Mouse (Mus musculus) erythroblast, embryonic 14.5 days (primary cell): ENCODE measurements at regions not wholly inside any gene's neighbourhood (a gene's known extent, or its start where the extent isn't known, plus 50 kb on each side); places are given as distances from the start of the nearest gene placed in this dataset.

Experiments
- GATA1 ChIP-seq: IDR thresholded peaks from 2 replicates; pipeline ENCODE4 v1.6.1; 2012; ENCODE audit warnings: low read length, inconsistent platforms, mixed read lengths
- TAL1 ChIP-seq: IDR thresholded peaks from 3 replicates; pipeline ENCODE4 v1.6.1; 2012; ENCODE audit warnings: low read length, inconsistent platforms, mixed read lengths

DNA sequence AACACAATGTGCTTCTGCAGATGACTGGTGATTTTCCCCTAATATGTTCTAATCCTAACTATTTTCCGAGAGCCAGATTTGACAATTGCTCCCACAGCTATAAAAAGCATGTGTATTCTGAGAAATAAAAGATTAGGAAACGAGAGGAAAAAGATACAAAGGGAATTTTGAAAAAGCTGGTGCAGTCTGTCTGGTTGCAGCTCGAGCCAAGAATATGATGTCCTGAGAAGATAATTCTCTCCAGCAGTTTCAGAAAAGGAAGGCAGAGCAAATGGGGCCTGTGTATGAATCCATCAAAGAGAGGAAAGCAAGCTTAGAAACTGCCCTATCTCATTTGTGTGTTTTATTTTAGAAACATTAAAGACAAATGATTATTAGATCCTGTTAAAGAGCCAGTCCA lies 102.9 kb upstream of the Tbl1x start:
- no peak for TF ChIP-seq TAL1
- TF ChIP-seq GATA1: no peak
